Mouse (Mus musculus) c-Kit-negative CD71-positive TER-119-positive erythroid progenitor cells, embryonic 14.5 days (primary cell): ENCODE measurements at regions not wholly inside any gene's neighbourhood (a gene's known extent, or its start where the extent isn't known, plus 50 kb on each side); places are given as distances from the start of the nearest gene placed in this dataset.

Experiments used
- DNase-seq: peaks from one replicate; pipeline ENCODE4 v3.0.0-alpha.2; 2013; ENCODE audit warnings: low read depth, low spot score

DNA sequence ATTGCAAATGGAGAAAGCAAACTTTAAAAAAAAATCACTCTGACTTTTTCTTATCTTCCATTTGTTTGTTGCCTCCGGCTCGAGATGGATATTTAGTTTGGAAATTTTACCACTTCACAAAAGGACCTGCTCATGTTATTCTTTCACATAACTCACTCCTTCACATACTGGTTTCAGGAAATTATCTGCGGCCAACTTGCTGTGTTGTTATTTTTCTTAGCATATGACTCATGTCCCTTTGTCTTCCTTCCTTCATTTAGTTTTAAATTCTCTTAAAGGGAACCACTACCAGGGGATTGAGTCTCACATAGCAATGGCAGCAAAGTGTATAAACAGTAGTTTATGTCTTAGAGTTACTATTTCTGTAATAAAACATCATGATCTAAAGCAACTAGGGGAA lies 217.8 kb downstream of the Ahr start:
- DNase-seq = no peak

DNA sequence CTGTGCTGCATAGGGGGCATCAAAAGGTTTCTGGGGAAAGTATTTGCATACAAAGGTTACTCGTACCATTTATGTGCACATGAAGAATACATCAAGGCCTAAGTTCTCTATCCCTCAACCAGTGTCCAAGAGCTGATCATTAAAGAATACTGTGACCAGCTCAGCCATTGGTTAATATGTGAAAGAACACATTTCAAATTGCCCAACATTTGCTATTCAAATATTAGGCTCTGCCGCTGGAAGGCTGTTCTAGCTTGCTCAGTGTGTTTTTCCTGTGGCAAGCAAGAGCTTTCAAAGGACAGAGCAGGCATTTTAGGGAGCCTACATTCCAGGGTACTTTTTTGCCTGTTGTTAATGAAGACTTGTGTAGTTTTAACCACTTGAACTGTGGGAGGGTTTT lies 220.8 kb downstream of the Ahr start:
- no peak for DNase-seq

DNA sequence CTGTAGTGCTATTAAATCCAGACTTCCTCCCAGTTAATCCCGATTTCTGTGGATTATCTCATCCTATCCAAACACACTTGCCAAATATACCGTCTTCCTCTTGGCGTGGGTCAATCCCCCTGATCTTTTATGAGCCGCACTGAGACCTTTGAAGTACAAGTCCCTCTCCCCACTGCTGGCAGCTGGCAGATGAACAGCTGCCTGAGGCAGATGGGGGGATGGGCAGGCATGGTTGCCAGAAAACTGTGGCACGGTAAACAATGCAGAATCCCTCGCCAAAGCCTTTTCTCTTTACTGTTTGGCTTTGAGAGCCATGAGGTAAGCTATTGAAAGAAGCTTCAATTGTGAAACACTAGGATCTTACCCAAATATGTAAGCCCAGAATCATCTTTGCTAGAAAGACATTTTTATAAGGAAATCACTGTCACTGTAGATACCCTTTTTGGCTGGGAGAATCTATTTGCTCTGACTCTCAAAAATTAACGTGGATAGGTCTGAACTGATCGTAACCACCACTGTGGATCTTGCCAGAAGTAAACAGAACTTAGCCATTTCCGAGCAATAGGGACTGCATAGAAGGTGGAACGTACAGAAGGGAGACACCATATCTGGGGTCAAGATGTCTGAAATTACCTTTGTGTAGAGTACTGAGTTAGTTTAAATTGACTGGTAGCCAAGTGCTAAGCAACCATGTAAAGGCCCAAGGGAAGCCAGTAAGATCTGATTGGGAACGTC lies 221.5 kb downstream of the Ahr start:
- DNase-seq = no peak

DNA sequence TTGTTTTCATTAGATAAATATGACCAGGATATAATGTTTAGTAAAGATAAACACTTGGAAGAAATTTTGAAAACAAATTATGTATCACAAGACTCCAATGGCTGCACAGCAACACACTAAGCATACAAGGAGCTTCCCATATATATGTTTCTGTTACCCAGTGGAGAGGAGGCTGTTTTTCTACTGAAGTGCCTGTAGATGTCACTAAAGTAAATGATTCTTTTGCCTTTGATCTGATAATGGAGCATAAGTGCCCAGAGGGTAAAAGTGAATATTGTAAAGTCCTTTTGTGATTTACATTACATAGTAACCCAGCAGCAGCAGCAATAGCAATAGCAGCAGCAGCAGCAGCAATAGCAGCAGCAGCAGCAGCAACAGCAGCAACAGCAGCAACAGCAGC lies 226.3 kb downstream of the Ahr start:
- DNase-seq = no peak

DNA sequence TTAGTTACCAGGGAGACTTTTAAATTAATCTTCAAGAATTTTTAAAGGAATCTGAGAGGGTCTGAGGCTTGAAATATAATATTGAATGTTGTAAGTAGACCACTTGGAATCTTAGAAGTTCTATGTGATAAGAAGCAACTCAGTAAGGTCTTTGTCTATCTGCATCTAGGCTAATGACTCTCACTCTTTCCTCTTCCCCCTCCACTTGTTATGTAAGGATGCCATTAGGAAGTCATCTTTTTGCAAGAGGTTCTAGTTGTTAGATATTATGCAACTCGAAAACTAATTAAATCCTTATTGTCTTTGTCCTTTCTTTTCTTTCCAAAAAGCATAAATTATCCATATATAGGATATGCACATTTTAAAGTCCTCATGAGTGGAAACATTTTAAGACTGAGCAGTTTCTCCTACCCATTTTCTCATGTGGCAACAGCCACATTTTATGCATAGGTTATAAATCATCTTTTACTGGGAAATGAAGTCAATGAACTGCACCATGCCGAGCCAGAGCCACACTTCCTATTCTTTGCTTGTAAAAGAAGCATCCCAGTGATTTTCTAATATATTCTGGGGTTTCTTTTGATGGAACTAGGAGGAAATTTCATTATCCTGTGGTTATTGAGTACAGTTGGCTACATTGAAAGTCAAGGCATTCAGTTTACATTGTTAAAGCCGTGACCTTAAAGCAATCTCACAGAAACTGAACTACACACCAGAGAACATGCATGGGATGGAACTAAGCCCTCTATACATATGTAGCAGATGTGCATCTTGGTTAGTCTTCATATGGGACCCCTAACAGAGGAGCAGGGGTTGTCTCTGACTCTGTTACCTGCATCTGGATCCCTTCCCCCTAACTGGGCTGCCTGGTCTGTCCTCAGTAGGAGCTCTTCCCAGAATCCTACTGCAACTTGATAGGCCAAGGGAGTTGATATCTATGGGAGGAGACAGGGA lies 230.8 kb downstream of the Ahr start:
- DNase-seq = no peak

DNA sequence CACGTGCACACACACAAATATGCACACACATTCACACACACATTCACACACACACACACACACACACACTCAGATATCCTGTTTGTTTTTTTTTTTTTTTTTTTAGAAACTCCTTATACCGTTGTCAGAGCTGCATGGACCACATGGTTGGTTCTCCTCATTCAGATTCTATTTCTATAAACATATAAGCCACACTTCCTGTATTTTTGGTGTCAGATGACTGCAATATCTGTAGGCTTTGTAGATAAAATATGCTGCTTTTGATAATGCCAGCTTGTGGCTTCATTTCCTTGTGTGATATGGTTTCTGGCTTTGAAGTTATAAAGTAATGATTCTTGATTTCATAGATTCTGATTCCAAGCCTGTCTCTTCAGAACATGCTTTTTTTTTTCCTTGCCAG lies 231.7 kb downstream of the Ahr start:
- DNase-seq = no peak

DNA sequence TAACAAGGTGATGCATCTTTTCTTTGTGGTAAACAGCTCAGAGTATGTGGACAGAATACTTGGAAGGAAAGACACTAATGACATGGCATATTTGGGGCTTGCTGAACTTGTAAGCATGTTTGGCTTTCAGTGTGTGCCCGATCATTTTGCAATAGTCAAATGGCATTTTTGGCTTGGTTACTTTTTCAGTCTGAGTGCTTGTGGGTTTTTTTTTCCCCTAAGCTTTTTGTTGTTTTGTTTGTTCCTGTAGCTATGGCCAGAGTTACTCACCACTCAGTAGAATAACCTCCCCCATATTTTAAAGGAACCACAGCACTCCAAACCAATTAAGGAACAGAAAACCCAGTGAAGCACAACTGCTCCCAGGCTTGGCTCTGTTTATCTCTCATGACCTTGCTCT lies 240.2 kb downstream of the Ahr start:
- no peak for DNase-seq

DNA sequence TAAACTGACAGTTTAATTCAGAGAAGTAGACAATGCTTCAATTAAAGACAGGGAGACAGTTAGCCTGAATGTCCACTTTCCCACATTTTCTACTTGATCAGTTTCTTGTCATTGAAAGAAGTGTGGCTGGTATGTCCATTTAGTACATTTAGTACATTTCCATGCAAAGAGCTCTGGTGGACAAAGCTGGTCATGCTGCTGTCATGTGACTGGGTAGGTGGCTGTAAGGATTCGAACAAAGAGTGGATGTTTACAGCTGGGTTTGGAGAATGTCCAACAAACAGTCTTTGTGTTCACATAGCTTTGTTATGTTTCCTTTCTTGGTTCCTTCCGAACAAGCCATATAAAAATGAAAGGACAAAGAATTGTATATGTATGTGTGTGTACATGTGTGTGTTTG lies 241.3 kb downstream of the Ahr start:
- DNase-seq = no peak

DNA sequence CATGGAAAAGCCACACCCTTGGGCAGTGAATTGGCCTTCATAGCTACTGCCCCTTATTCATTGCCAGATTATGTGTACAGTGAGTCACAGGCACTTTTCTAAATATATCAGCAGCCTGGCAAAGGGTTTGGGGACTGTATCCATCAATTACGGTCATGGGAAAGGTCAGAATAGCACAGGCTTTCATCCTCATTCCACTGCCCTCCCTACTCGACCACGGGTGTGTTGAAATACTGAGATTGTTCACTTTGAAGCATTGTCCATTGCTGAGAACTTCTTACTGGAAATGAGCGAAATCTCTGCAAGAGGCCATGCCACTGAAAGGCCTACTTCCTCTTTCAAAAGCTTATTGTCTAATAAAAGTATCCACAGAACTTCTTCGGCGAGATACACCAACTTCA lies 242.9 kb downstream of the Ahr start:
- DNase-seq = no peak

DNA sequence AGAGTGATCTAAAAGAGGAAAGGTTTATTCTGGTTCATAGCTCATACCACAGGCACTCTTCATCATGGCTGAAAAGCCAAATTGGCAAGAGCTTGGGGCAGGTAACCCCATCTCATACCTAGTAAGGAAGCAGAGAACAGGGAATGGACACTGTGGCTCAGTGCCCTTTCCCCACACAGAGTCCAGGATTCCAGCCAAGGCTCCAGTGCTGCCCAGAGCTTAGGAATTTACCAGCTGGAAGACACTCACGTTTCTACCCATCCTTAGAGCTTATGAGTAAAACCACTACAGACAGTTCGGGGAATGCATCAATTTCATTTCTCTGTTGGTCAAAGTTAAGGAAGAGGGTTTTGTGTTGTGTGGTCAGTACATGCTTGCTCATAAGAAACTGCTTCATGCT lies 241.0 kb downstream of the Snx13 start:
- no peak for DNase-seq

DNA sequence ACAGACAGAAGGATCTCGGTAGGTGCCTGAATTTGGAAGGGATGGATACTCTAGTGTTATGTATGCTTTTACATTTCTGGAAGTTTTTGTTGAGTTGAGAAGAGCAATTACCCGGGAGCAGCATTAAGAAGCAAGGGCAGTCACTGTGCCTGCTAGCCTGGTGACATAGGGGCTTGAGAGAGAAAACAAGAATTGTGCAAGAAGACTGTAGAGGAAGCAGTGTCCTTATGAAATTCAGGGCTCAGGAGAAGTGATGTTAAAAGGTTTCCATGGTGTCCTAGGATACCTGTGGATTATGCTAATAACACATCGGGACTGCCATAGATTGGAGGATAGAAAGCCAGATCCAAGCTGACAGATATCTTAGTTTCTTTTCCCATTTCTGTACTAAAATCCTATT lies 240.6 kb downstream of the Snx13 start:
- no peak for DNase-seq

DNA sequence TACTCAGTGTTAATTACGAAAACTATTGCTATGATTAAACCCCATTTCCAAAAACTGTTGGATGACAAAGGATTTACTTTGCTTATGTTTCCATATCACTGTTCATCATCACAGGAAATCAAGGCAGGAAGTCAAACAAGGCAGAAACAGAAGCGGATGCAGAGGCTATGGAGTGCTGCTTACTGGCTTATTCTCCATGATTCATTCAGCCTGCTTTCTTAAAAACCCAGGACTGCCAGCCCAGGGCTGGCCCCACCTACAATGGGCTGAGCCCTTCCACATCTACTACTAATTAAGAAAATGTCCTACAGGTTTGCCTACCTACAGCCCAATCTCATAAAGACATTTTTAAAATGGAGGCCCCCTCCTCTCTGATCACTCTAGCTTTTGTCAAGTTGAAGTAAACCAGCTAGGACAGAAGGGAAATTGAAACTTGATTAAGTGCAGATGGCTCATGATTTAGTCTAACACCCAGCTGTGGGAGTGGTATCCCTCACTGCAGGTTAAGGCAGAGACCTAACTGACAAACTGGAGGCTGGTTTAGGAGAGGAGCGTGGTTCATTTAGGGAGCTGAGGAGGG lies 240.1 kb downstream of the Snx13 start:
- no peak for DNase-seq

DNA sequence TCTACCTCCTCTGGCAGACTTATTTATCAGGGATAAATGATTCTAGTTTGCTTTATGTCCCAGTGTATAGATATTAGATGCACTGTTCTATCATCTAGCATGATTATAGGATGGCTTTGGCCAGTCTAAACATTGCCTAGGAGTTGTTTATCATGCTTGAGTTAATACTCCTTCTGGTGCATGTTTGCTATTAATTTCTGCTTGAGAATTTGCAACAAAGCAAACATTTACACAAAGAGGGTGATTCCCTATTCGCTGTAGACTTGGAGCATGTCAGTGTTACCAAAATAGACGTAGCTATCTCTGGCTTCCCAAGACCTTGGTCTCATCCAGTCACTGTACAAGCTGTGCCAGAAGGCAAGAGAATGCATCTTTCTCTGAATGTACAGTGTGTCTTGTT lies 237.4 kb downstream of the Snx13 start:
- no peak for DNase-seq

DNA sequence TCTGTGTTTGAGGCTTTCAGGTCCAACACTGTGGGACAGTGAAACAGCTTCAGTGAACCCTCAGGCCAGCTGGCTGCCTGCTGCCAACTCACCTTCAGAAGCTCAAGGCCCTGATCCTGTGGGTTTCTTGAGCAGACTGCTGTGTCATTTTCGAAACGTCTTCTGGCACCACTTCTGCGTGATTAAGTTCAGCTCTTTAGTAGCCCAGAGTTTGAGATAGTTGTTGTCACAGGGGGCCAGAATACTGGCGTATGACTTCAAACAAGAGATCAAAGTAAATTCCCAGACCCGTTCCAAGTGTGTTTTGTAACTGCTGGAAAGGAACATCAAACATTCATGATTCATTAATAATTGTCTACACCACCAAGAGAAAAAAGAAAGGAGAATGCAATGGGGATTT lies 236.9 kb downstream of the Snx13 start:
- no peak for DNase-seq

DNA sequence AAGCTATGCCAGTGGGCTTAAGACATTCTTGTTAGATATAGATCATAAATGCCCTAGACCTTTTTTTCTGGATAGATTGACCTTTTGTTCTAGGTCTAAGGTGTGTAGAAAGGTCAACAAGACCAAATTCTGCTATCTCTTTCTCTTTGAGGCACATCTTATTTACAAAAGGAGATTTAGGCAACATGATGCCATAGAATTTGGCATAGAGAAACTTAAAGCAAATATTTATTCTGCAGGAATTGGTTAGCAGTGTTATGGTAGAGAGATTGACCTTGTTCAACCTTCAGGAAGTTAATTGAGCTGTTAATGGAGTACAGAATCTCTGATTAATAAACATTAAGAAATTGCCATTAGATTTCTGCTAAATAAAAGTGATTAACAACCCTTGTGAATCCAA lies 236.4 kb downstream of the Snx13 start:
- DNase-seq = no peak

DNA sequence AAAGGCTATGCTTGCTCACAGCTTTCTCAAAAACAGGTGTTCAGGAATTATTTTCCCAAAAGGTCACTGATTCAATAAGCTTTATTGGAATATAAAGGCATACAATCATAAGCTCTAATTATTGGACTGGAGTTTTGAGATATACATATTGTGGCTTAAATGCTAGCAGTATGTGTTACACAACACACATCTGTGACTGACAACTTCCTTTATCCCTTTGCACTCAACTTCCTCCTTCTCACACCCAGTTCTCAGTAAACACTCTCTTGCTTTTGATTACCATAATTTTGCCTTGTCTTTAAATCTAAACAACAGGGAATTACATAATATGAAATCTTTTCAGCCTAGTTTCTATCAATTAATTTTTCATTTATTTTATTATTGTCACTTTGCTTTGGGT lies 222.5 kb downstream of the Snx13 start:
- no peak for DNase-seq

DNA sequence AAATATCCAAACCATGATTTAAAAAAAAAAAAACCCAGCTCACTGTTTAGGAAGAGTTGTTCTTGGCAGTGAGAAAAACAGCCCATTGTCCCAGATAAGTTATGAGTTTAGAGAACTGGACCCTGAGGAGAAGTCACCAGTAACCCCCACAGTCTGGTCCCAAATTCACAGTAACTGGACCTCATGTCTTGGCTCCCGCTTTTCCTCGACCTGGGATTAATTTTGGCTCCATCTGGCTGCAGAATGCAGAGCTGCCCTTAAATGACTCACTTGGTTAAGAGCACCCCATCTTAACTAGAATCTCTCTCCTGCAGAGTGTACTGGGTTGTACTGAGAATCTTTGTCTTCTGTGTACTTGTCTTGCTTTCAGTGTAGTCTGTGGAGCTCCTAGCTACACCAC lies 221.0 kb downstream of the Snx13 start:
- DNase-seq = no peak

DNA sequence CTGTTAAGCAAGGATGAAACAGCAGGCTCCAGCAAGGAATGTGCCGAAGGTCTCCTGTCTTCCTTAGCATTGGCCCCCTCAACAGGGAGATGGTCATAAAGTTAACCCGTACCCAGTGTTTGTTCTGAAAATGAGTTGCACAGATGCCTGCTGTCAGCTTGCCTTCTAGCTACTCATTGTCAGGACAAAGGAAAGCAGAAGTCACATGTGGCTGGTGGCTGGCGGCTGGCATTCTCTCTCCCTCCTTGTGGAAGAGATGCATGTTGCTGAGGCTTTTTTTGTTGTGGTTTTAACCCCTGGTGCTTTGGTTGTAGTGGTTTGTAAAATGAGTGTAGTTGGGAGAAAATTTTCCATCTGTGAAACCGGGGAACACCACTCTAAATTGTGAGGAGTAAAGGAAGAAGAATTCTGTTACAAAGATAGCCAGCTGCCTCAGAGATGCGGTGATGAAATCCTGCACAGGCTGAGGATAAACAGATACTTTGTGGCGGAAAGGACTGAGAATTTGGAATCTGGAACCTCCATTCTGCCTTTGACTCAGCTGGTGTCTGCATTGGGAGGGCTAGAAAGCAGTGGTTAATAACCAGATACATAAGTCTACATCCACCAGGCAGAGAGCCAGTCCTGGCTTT lies 220.2 kb downstream of the Snx13 start:
- no peak for DNase-seq

DNA sequence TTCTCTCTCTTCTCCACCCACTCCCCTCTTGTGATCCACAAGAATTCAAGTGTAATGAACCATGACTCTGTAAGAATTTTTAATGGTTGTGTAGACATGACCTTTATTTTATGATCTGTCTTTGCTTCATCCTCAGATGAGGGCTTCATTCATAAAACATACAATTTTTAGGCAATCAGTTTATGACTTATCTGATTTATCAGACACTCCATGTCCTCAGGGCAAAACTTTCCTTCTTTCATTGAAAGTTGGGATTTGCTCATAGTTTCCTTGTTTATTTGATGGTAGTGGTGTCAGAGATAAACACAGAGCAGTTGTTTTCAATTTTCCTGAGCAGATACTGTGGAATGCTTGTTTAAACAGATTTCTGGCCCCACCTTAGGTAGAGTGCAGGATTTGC lies 212.8 kb downstream of the Snx13 start:
- no peak for DNase-seq

DNA sequence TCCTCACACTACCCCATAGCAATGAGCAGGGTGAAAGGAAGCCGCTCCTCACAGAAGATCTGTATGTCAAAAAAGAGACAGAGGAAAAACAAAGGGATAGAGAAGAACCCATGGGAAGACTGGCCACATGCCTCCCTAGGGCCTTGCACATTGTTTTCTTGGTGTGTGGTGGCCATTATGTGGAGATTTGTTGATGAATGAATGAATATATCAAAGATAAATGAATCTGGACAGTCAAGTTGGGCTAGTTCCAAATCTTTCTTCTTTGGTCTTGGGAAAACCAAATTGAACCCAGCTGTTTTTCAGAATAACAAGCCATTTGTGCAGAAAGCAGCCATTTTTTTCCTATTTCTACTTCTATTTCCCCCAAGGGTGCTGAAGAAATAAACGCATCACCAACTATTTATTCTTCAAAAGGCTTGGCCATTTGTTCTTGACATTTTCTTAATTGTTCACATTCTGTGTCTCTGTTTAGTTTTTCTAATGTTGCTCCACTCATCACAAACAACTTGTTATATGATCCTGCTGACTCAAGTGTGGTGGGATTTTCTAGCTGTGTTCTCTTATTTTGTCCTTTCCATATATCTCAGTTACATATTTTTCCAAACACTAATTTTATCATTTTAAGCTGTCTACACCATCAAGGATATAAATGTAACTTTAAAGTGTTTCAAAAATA lies 208.9 kb downstream of the Snx13 start:
- no peak for DNase-seq

DNA sequence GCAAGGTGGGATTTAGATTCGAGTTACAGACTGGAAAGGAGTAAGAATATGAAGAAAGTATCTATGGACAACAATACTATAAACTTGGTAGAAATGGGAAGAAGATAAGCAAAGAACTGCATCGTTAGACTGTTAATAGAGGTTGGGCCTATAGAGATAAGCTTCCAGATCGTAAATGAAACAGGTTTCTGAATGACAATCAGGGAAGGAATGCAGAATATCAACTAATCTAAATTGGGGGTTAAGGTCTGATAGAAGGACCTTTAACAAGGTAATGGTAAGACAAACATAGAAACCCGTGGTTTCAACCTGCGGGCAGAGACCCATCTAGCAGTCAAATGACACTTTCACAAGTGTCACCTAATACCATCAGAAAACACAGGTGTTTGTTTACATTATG lies 201.5 kb downstream of the Snx13 start:
- no peak for DNase-seq
